Mouse (Mus musculus) neural tube, embryonic 10.5 days (tissue): ENCODE measurements around the gene Bax.

ENCODE experiments used
- DNase-seq: peaks from one replicate; pipeline ENCODE4 v3.0.0-alpha.2; 2017; ENCODE audit warnings: low spot score; ENCODE audit errors: extremely low spot score

Gene Bax

DNA sequence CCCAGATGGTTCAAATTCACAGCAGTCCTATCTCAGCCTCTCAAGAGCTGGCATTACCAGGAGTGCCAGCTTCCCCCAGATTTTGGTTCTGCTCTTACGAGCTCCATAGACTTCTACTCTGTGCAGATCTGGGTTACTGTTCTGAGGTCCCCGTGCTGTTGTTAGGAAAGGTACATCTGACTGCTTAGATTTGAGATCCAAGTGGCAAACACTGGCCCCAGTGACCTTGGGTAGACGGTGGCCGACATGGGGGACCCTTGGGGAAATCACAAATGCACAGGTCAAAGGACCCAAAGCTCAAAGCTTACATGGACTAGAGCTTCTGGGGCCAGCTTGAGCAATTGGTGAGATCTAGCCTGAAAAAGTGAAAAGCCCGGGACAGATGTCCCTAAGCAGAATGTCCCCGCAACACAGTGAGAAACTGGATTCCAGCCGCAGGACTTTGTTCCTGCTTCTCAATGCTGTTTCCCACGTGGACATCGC, 9.9 kb downstream of the Bax start:
- DNase-seq: no peak

DNA sequence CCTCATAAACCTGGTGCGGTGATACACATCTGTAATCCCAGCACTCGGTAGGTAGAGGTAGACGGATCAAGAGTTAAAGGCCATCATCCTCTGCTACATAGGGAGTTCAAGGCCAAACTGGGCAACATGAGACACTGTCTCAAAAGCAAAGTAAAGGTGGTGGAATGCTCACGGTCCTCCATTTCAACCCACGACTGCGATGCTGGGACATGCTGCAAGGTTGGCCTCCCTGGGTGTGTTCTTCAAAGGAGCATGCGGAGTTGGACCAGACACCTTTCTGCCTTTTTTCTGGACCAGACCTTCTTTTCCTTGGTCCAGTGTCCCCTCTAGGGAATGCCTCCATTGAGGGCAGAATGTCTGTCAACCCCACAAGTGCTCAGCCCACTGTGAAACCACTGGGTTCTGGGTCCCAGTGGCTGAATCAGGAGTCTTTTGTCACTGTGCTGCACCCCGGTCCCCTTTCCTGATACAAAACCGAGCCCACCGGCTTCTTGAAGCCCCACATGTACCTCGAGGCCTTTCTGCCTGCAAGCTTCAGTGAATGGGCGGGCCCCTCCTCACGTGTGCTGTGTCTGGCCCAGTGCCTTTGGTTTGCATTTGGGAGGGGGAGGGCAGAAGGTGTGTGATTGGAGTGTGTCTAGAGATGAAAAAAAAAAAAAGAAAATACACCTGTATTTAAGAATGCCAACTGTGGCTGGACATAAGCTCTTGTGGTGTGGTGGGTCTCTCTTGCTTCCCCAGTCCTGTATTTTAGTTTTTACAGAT, 10.6 kb downstream of the Bax start:
- no peak for DNase-seq

DNA sequence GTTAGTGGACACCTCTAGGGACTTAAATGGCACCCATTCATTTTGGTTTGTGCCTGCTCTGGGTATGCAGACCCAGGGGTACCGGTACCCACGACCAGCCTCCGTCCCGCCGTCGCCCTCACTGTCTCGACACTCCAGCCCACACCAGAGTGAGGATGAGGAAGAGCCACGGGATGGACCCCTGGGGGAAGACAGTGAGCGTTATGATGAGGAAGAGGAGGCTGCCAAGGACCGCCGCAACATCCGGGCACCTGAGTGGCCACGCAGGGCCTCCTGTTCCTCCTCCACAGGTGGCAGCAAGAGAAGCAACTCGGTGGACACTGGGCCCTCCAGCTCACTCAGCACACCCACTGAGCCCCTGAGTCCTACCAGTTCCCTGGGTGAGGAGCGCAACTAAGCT, 11.7 kb downstream of the Bax start:
- DNase-seq: no peak

DNA sequence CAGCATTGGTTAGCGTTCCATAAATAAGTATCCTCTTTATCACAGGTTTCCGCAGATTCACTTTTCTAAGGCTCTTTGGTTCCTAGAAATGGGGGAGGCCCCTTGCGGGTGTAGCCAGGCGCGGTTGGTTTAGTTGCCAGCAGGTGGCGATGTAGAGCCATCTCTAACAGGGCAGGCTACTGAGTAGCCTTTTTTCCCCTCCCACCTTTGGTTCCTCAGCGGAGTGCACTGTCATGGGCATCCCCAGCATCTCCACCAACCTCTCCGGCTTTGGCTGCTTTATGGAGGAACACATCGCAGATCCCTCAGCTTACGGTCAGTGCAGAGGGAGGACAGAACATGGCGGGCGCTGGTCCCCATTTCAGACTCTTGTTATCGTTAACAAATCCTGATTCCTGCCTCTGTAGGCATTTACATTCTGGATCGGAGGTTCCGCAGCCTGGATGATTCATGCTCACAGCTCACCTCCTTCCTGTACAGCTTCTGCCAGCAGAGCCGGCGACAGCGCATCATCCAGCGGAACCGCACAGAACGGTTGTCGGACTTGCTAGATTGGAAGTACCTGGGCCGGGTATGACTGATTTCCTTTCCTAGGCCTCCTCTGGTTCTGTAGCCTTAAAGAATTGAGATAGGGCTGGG, 15.2 kb downstream of the Bax start:
- peak; percentile 83 for DNase-seq

DNA sequence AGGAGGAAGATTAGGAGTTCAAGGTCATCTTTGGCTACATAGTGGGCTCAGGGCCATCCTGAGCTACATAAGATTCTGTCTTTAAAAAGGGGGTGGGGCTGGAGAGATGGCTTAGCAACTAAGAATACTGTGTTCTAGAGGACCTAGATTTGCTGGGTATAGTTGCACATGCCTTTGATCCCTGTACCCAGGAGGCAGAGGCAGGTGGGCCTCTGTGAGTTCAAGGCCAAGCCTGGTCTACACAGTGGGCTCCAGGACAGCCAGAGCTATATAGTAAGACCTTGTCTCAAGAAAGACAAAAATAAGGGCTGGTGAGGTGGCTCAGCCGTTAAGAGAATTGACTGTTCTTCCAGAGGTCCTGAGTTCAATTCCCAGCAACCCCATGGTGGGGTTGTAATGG, 16.7 kb downstream of the Bax start:
- no peak for DNase-seq

DNA sequence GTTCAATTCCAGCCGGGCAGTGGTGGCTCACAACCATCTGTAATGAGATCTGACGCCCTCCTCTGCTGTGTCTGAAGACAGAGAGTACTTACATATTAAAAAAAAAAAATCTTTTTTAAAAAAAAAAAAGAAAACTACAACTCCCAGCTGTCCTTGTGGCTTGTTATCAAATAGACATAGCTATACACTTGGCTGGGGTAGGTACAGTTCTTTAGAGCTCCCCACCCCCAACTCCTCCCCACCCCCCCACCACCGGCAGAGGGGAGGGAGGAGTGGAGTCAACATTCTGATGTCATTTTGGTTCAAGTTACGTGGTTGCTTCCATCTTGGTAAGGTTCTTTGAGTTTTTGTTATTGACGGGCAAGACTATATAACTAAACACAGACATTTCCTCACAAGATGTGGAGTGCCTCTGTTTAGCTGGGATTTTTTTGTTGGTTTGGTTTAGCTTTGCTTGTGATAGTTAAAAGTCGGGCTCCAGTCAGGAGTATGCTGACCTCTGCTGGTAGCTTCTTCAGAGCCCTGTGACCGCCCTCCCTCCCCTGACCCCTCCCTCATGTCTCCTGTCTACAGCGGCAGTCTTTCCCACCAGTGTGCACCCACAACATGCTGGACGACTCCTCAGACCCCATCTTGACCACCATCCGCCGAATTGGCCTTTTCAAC, 19.2 kb downstream of the Bax start:
- no peak for DNase-seq

DNA sequence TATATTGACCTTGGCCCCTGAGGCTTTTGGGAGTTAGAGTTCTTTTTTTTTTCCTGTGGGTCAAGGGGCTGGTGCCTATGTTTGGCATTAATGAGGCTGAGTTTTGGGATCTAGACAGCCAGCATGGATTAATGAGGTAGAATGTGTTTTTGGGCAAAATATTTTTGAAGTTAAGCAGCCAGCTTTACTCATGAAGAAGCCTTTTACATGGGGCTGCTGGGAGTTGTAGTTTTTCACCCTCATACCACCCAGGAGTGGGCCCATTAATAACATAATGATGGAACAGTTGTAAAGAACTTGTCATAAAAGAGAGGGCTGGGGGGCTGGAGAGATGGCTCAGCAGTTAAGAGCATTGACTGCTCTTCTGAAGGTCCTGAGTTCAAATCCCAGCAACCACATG, 20.1 kb downstream of the Bax start:
- DNase-seq: no peak

DNA sequence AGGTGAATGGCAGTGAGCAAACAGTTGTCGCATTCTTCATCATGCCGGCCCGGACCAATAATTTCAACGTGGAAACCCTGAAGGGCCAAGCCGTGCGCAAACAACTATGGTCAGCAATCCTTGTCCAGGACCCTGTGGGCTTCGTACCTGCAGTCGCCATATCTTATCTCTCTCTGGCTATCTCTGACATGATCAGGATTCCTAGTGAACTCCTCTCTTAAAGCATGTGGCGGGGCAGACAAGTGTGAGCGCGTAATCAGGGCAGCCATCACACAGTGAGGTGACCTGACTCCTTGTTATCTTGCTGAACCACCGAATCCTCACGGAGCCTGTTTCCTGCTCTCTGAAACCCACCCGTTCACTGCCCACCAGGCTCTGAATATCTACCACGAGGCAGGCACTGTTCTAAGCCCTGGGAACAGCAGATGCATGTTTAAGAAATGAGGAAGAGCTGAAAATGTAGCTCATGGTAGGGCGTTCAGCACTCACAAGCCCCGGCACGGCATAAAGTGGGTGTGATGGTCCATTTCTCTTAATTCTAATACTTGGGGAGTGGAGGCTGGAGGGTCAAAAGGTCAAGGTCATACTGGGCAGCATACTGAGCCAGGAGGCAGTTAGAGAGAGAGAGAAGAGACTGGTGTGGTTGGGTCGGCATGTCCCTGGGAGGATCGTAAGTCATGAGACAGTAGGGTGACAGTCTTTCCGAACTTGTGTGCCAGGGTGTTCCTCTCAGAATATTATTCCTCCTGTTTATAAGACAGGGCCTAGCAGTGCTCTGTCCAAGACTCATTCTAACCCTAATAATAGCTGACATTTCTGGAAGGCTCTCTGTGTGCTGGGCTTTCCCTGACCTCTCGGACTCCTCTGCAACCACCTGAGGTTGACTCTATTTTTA, 22.9 kb downstream of the Bax start:
- DNase-seq: no peak

DNA sequence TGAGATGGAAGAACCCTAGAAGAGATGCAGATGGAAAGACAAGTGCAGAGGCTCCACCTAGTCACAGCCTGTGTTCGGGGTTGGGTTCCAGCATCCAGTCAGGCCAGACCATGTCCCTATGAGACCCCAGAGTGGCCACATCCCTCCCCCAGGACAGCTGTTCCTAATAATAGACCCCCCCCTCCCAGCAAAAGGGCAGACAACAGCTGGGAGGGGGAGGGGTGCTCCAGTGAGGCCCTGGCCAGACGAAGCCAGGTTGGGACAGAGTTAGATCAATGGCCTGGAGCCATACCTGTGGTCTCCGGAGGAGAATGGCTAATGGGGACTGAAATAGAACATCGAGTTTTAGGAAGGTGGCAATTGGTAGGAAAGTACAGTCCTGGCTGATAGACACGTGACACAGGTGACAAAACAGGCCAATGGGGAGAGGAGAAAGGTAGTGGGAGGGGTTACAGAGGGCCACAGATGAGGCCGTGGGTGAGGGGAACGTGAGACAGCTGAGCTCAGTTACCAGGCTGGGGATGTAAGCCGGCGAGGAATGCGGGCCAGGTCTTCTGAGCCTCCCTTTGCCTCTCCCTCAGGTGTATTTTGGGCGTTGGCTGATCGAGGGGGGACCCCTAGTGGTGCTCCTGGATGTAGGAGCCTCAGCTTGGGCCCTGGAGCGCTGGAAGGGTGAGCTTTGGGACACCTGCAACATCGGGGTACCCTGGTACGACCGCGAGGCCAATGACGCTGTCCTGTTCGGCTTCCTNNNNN, 29.0 kb downstream of the Bax start, which contains the start of gene Ruvbl2:
Ruvbl2 (minus strand) TSS at position 576 of the 756 bp plus-strand sequence.
- no peak for DNase-seq

DNA sequence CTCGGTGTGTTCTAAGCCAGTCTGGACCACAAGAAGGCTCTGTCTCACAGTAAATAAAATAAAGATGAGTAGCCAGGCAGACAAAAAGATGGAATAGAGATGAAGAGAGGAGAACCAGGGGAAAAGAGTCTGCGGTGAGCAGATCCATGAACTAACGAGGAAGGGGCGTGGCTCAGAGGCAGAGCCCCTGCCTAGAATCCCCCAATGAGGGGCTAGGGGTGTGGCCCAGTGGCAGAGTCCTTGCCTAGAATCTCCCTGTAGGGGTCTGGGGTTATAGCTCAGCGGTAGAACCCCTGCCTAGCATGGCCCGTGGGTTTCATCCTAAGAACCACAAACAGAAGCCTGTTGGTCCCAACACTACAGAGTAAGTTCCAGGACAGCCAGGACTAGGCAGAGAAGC, 29.7 kb downstream of the Bax start:
- no peak for DNase-seq

DNA sequence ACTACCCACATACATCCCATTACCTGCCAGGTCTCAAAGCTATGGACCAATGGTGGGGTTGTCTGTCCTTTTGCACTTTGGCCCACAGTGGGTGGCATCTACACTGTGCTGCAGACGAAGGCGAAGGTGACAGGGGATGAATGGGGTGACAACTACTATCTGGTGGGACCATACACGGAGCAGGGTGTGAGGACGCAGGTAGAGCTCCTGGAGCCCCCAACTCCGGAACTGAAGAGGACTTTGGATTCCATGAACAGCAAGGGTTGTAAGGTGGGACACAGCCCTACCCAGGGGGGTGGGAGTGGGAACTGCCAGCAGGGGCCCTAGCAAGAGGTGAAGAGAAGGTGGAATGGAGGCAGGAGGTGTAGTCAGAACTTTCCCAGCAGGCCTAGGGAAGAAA, 30.3 kb downstream of the Bax start:
- DNase-seq: no peak

DNA sequence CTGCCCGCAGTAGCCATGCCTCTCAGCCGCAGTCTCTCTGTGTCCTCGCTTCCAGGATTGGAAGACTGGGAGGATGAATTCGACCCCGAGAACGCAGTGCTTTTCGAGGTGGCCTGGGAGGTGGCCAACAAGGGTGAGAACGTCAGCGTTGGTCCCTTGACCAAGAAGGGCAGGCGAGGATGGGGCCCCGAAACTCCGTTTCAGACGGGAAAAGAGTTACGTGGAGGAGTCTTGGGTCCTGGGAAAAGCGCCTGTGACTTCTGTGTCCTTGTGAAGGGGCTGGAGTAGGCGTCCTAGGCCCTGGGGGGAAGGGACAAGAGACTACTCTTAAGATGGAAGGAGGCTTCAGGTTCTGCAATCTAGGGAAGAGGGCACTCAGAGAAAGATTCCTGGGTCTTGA, 31.7 kb downstream of the Bax start:
- DNase-seq: no peak

DNA sequence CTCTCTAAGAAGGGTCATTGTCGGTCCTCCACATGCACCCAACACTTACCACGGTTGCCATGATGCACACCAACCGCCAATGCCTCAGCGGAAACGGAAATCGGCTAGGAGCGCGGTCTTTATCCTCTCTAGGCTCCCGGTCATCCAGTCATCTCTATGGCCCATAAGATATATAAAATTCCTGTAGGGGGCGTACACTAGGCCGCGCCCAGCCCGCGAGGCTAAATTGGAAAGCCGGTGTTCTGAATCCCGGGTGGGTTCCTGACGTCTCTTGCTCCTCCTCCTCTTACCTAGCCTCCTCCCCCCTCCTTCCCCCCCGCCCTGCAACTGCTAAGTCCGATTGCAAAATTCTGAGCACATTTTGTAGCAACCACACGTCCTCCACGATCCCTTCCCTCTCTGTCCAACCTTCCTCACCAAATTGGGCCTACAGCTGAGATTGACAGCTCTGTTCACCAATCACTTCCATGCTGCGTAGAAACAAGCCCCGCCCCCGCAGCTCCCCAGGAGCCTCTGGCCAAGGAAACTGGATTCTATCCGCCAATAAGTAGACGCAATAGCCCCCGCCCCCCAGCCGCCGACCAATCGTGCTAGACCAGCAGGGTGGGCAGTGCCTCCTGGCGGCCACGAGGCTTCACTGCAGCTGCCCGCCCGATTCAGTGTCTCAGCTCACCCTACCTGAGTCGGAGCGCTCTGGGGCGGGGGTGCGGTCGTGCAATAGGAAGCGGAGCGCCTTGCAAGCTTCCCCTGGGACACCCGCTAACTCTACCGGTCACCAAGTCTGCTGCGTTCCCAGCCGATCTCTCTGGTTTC, 32.3 kb downstream of the Bax start, which contains the start of gene Gys1:
Gys1 (plus strand) TSS at position 642 of the 813 bp plus-strand sequence.
- DNase-seq: peak; percentile 100

DNA sequence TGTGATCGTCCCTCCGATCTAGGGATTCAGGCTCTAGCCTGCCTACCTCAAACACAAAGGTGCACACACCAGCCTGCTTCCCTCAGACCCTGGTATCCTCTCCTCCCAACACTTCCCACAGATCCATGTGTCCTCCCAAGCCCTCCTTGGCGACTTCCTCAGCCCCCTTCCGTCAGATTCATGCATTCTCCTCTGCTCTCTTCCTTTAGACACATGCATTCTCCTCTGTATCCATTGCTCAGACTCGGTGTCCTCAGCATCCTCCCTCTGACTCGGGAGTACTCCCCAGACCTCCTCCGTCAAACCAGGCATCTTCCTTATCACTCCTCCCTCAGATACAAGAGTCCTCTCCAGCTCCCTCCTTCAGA, 32.9 kb downstream of the Bax start:
- DNase-seq: no peak

DNA sequence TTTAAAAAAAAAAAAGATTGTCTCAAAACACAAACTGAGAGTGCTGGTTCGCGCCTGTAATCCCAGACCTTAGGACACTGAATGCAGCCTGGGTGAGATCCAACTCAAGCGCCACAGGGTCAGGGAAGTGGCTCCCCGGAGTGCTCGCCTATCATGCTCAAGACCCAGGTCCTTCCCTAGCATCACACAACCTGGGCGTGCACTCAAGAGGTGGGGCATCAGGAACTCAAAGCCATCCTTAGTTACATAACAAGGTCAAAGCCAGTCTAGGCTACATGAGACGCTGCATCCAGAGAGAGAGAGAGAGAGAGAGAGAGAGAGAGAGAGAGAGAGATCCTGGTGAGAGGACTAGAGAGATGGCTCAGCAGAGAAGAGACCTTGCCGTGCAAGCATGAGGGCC, 40.1 kb downstream of the Bax start:
- DNase-seq: no peak

DNA sequence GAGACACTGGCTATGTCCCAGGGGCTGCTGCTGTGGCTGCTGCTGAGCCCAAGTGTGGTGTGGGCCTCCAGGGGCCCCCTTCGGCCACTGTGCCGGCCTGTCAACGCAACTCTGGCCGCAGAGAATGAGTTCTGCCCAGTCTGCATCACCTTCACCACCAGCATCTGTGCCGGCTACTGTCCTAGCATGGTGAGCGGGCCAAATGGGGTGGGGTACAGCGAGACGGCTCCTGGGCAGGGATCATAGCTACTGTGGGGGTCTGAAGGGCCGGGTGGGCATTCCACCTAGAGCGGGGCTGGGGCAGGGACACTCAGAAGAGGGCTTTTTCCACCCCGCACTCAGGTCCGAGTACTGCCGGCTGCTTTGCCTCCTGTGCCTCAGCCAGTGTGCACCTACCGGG, 45.5 kb downstream of the Bax start:
- DNase-seq: no peak

DNA sequence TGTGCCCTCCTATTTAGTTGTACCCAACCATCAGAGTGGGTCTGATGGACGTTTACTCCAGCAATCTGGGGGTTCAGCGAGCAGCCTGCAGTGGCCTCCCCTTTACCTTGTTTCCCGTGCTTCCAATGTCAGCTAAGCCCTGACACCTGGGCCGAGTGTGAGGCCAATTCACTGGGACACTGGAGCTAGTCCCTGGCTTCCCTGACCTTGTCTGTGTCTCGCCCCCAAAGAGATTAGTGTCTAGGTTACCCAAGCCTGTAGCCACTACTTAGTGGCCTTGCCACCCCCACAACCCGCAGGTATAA, 46.1 kb downstream of the Bax start, which contains the start of gene Lhb:
Lhb (plus strand) TSS at position 206 of the 305 bp plus-strand sequence.
- DNase-seq: no peak

DNA sequence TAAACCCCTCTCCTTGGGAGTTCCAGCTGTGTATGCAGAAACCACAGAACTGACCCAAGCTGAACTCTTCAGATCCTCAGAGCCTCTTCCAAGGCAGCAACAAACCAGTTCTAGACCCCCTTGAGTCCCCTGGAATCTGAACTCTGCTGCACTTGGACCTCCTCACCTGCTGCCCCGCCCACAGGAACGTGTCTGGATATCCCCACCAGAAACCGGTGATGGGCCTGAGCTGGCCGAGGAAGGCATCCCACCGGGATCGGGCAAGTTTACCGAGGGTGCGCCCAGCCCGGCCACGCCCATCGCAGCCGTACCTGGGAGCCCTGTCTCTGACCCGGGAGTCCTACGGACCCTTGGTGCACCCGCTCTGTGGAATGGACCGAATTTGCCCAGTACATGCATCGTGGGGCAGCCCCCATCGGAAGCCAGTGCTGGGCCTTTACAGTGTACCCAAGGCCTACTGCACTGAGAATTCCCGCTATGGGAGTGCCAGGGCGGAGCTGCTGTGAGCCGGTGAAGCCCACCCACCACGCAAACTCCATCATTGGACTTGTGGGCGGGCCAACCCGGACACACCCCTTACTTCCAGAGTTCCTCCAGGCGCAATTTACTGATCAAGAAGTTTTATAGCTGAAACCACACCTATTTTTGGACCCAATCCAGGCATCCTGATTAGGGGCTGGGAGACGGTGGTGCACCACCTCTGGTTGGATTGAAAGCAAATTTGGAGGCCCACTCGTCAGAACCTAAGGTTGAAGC, 46.7 kb downstream of the Bax start:
- DNase-seq: no peak

DNA sequence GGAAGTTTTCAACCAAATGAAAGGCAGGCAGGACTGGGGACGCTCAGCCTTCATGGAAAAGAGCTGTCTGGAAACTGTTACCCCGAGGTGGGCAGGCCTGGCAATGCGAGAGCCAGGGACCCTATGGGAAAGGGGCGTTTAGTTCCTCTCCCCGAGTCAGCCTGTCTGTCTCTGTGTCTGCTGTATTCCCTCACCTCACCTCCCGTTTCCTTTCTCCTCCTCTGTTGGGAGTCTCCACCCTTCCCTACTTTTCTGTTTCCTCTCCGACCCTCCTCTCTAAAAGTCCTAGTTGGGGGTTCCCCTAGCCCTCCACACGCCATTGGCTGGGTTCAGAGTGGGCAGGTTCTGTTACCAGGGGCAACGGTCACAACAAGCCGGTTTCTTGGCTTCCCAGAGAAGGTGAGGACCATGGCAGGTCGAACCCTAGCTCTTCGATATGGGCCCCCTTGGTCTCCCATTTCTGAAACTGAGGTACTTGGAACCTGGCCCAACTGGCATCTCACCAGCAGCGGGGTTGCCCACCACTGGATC, 48.7 kb downstream of the Bax start:
- DNase-seq: no peak
